Mouse (Mus musculus): ENCODE data around the gene Fbxl12. TPM values are rescaled to one million over a fixed set of nuclear protein-coding genes. Genes with fewer than 3 reads are reported as not detected.

Gene Fbxl12
- total and polyA plus RNA-seq, 2 experiments from 2014 or later = 12.5 to 18.7 TPM

- Histone ChIP-seq H3K36me3 (ENCODE audit: insufficient read depth) (no peaks in the 10 kb centered on the region), H3K27ac (ENCODE audit: low read depth, low read length) (no peak overlapping the region), H3K4me1 (ENCODE audit: insufficient read depth) (no peaks in the 10 kb centered on the region), H3K9me3 (ENCODE audit: low read length) (no peaks in the 10 kb centered on the region), H3K4me3 (ENCODE audit: low read depth, low read length) (no peak overlapping the region), H3K9ac (no peak overlapping the region), H3K4me2 (ENCODE audit: low read depth) (no peak overlapping the region), H3K27me3 (ENCODE audit: insufficient read depth, low read length) (peaks cover 24% of the 10 kb centered on the region)
- 83% methylated on average over 2 of the region's 2 CpGs for WGBS
- TF ChIP-seq CTCF (IDR thresholded peaks at IDR 0.05; ENCODE audit: low read depth) = no peak
- no peak for DNase-seq
- ATAC-seq = no peak
Observed at GRCm38 (mm10) chr9:20576591-20576990, 68.0 kb downstream of the Fbxl12 start.

GRCm38 (mm10) chr9:20571060-20571459 lies 73.5 kb downstream of the Fbxl12 start:
- Histone ChIP-seq H3K27me3 (ENCODE audit: insufficient read depth, low read length) (peaks cover 12% of the 10 kb centered on the region; the same call in 1 of the 2 replicates), H3K27ac (ENCODE audit: low read depth, low read length) (no peak overlapping the region), H3K4me3 (ENCODE audit: low read depth, low read length) (no peak overlapping the region), H3K9ac (no peak overlapping the region), H3K36me3 (ENCODE audit: insufficient read depth) (no peaks in the 10 kb centered on the region), H3K9me3 (ENCODE audit: low read length) (no peaks in the 10 kb centered on the region), H3K4me1 (ENCODE audit: insufficient read depth) (no peaks in the 10 kb centered on the region), H3K4me2 (ENCODE audit: low read depth) (no peak overlapping the region)
- no peak for ATAC-seq
- no peak for TF ChIP-seq CTCF (IDR thresholded peaks at IDR 0.05; ENCODE audit: low read depth)
- no peak for DNase-seq

Other genes with a start within 250 kb of the Fbxl12 start
- 35.3 and 40.6 TPM in 2 replicates for gene Zfp26, start 184.6 kb downstream of the Fbxl12 start, total RNA-seq (2014; rRNA removed)
- gene Zfp26, start 184.6 kb downstream of the Fbxl12 start, polyA plus RNA-seq (2015; fragmentation: Nextera tagmentation; extraction: Ambion mirVana) = 6.3 and 9.2 TPM in 2 replicates
- 51.8 and 54.2 TPM in 2 replicates for gene Zfp426, start 152.0 kb downstream of the Fbxl12 start, total RNA-seq (2014; rRNA removed)
- 18.9 and 22.0 TPM in 2 replicates for gene Zfp426, start 152.0 kb downstream of the Fbxl12 start, polyA plus RNA-seq (2015; fragmentation: Nextera tagmentation; extraction: Ambion mirVana)
- gene Zfp266, start 123.3 kb downstream of the Fbxl12 start, total RNA-seq (2014; rRNA removed) = 123 and 156 TPM in 2 replicates
- 44.3 and 57.1 TPM in 2 replicates for gene Zfp266, start 123.3 kb downstream of the Fbxl12 start, polyA plus RNA-seq (2015; fragmentation: Nextera tagmentation; extraction: Ambion mirVana)
- 35.5 and 38.4 TPM in 2 replicates for gene Zfp846, start 63.5 kb downstream of the Fbxl12 start, total RNA-seq (2014; rRNA removed)
- 25.9 and 38.9 TPM in 2 replicates for gene Zfp846, start 63.5 kb downstream of the Fbxl12 start, polyA plus RNA-seq (2015; fragmentation: Nextera tagmentation; extraction: Ambion mirVana)
- gene Ubl5, start 1.9 kb downstream of the Fbxl12 start, total RNA-seq (2014; rRNA removed) = 166 and 215 TPM in 2 replicates
- 533 and 690 TPM in 2 replicates for gene Ubl5, start 1.9 kb downstream of the Fbxl12 start, polyA plus RNA-seq (2015; fragmentation: Nextera tagmentation; extraction: Ambion mirVana)
- gene Pin1, start 7.3 kb upstream of the Fbxl12 start, total RNA-seq (2014; rRNA removed) = 38.8 and 46.6 TPM in 2 replicates
- 62.0 and 76.0 TPM in 2 replicates for gene Pin1, start 7.3 kb upstream of the Fbxl12 start, polyA plus RNA-seq (2015; fragmentation: Nextera tagmentation; extraction: Ambion mirVana)
- 251 and 263 TPM in 2 replicates for gene Olfm2, start 101.6 kb upstream of the Fbxl12 start, total RNA-seq (2014; rRNA removed)
- gene Olfm2, start 101.6 kb upstream of the Fbxl12 start, polyA plus RNA-seq (2015; fragmentation: Nextera tagmentation; extraction: Ambion mirVana) = 210 and 249 TPM in 2 replicates
- gene Col5a3, start 170.3 kb upstream of the Fbxl12 start, total RNA-seq (2014; rRNA removed) = 1.2 and 3.7 TPM in 2 replicates
- gene Col5a3, start 170.3 kb upstream of the Fbxl12 start, polyA plus RNA-seq (2015; fragmentation: Nextera tagmentation; extraction: Ambion mirVana) = 0.40 TPM in 2 replicates
- gene Rdh8, start 173.7 kb upstream of the Fbxl12 start, total RNA-seq (2014; rRNA removed) = not detected in 2 replicates
- not detected in 2 replicates for gene Rdh8, start 173.7 kb upstream of the Fbxl12 start, polyA plus RNA-seq (2015; fragmentation: Nextera tagmentation; extraction: Ambion mirVana)
- gene A230050P20Rik, start 223.9 kb upstream of the Fbxl12 start, total RNA-seq (2014; rRNA removed) = 18.0 and 22.1 TPM in 2 replicates
- gene A230050P20Rik, start 223.9 kb upstream of the Fbxl12 start, polyA plus RNA-seq (2015; fragmentation: Nextera tagmentation; extraction: Ambion mirVana) = 5.0 and 19.6 TPM in 2 replicates
- 8.6 and 13.8 TPM in 2 replicates for gene Angptl6, start 235.0 kb upstream of the Fbxl12 start, total RNA-seq (2014; rRNA removed)
- 16.4 and 20.6 TPM in 2 replicates for gene Angptl6, start 235.0 kb upstream of the Fbxl12 start, polyA plus RNA-seq (2015; fragmentation: Nextera tagmentation; extraction: Ambion mirVana)
- 55.5 and 72.4 TPM in 2 replicates for gene Ppan, start 243.4 kb upstream of the Fbxl12 start, total RNA-seq (2014; rRNA removed)
- gene Ppan, start 243.4 kb upstream of the Fbxl12 start, polyA plus RNA-seq (2015; fragmentation: Nextera tagmentation; extraction: Ambion mirVana) = 40.7 and 43.1 TPM in 2 replicates

All from forebrain, postnatal 0 days (tissue).